Mouse (Mus musculus): ENCODE measurements around the gene Pax5.
"Not testable (repeated sequence)": the region's sequence is repeated elsewhere in the genome, so short reads cannot be mapped to it uniquely, and the experiment has no call there.

DNA sequence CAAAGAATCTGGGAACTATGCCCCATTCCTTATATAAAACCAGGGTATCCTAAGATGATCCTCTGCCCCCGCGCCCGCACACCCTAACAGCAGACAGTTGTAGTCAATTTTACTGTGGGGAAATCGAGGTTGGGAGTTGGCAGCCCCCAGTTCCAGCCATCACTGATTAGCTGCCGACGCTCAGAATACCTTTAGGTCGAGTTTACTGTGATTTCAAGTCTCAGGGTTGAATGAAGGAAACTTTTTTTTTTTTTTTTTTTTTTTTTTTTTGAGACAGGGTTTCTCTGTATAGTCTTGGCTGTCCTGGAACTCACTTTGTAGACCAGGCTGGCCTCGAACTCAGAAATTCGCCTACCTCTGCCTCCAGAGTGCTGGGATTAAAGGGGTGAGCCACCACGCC is 46.8 kb upstream of the Pax5 start:
- not testable (repeated sequence) for TF ChIP-seq CTCF (IDR thresholded peaks at IDR 0.05 in 2 of 3, conservative IDR thresholded peaks at IDR 0.05 in 1 of 3; ENCODE audit: control insufficient read depth in 1 of 3, insufficient read depth in 1 of 3, low read depth in 2 of 3, low read length in 3 of 3, poor library complexity in 1 of 3, severe bottlenecking in 1 of 3); POLR2A (IDR thresholded peaks at IDR 0.05; ENCODE audit: control insufficient read depth in 1 of 2, insufficient read depth in 1 of 2, low read depth in 1 of 2, low read length in 2 of 2, poor library complexity in 1 of 2); NRF1 (IDR thresholded peaks at IDR 0.05; ENCODE audit: insufficient read depth, low read depth, low read length, poor library complexity, severe bottlenecking); ZKSCAN1 (IDR thresholded peaks at IDR 0.05; ENCODE audit: low read depth, low read length); SMC3 (IDR thresholded peaks at IDR 0.05; ENCODE audit: low read depth, low read length); POLR2AphosphoS5 (IDR thresholded peaks at IDR 0.05; ENCODE audit: borderline replicate concordance, low read depth, low read length); CHD1 (IDR thresholded peaks at IDR 0.05; ENCODE audit: low read depth, low read length); TCF12 (IDR thresholded peaks at IDR 0.05; ENCODE audit: low read depth, low read length); MAX (IDR thresholded peaks at IDR 0.05; ENCODE audit: low read length); TAL1 (IDR thresholded peaks at IDR 0.05; ENCODE audit: low read length); E2F4 (IDR thresholded peaks at IDR 0.05; ENCODE audit: borderline replicate concordance, low read depth, low read length); GATA1 (IDR thresholded peaks at IDR 0.05; ENCODE audit: low read depth, low read length)

Data from MEL (cell line).